Mouse (Mus musculus) limb, embryonic 15.5 days (tissue): ENCODE data around the gene Prtg. TPM values are rescaled to one million over a fixed set of nuclear protein-coding genes. Genes with fewer than 3 reads are reported as not detected.
A peak's percentile ranks its signal among the peaks of the same experiment; 100 is the strongest.

Source experiments
- ATAC-seq: fragments of 200-750 bp; cut with Nextera tagmentation; 2 replicates; pipeline ENCODE4 v1.8.0; 2017; ENCODE audit warnings: low read depth, moderate TSS enrichment; ENCODE audit not compliant: insufficient number of reproducible peaks, low FRiP score, low TSS enrichment
- H3K27ac ChIP-seq: fragments of 300-500 bp; sonication (generic); 2 replicates; pipeline ENCODE4 v1.5.1; 2015; ENCODE audit warnings: moderate library complexity, mild to moderate bottlenecking, inconsistent platforms
- H3K27me3 ChIP-seq: fragments of 300-500 bp; sonication (generic); 2 replicates; pipeline ENCODE4 v1.6.1; 2015; ENCODE audit warnings: inconsistent platforms
- H3K36me3 ChIP-seq: fragments of 300-500 bp; sonication (generic); 2 replicates; pipeline ENCODE4 v1.6.1; 2015; ENCODE audit warnings: inconsistent platforms
- H3K4me1 ChIP-seq: fragments of 300-500 bp; sonication (generic); 2 replicates; pipeline ENCODE4 v1.6.1; 2015; ENCODE audit warnings: inconsistent platforms
- H3K4me2 ChIP-seq: fragments of 300-500 bp; sonication (generic); 2 replicates; pipeline ENCODE4 v1.6.1; 2015; ENCODE audit warnings: mild to moderate bottlenecking, inconsistent platforms
- H3K4me3 ChIP-seq: fragments of 300-500 bp; sonication (generic); 2 replicates; pipeline ENCODE4 v1.5.1; 2015; ENCODE audit warnings: mild to moderate bottlenecking, inconsistent platforms
- H3K9ac ChIP-seq: fragments of 300-500 bp; sonication (generic); 2 replicates; pipeline ENCODE4 v1.6.1; 2015; ENCODE audit warnings: inconsistent platforms
- H3K9me3 ChIP-seq: fragments of 300-500 bp; sonication (generic); 2 replicates; pipeline ENCODE4 v1.6.1; 2016; ENCODE audit warnings: inconsistent platforms
- WGBS: fragments of 180-500 bp; shearing (Covaris S2); methylation state at CpG from one replicate; pipeline ENCODE4 v1.1.7; 2015; 5-methylcytosine and 5-hydroxymethylcytosine counted together
- polyA plus RNA-seq: library from polyadenylated mRNA; unstranded; fragments of >200 nt; fragmentation: Nextera tagmentation; extraction: Ambion mirVana; gene quantifications from 2 replicates; pipeline ENCODE4 v1.2.1, GENCODE M21; 2015

Gene Prtg
- polyA plus RNA-seq, 1 experiment from 2014 or later = 0.41 TPM

GRCm38 (mm10) chr9:72889777-72890176 is 83.1 kb downstream of the Prtg start:
- Histone ChIP-seq H3K27ac (peak overlapping the region; percentile 9; the same call in 1 of the 2 replicates), H3K36me3 (no peaks in the 10 kb centered on the region), H3K9me3 (no peaks in the 10 kb centered on the region), H3K4me3 (no peak overlapping the region), H3K9ac (no peak overlapping the region), H3K4me2 (no peak overlapping the region), H3K27me3 (no peaks in the 10 kb centered on the region), H3K4me1 (peaks cover 9% of the 10 kb centered on the region; the same call in 1 of the 2 replicates)
- no peak for ATAC-seq
- 66% methylated on average over 1 of the region's 1 CpGs for WGBS

- no peak for ATAC-seq
- Histone ChIP-seq H3K36me3 (no peaks in the 10 kb centered on the region), H3K9me3 (no peaks in the 10 kb centered on the region), H3K4me2 (no peak overlapping the region), H3K27me3 (no peaks in the 10 kb centered on the region), H3K4me3 (no peak overlapping the region), H3K27ac (0 out of 2 replicates have a peak overlapping the region, but pooled peaks have one; percentile 27), H3K4me1 (peaks cover 9% of the 10 kb centered on the region; the same call in 1 of the 2 replicates), H3K9ac (no peak overlapping the region)
- WGBS = 59% methylated on average over 10 of the region's 10 CpGs
Measured at GRCm38 (mm10) chr9:72890499-72891085, 83.9 kb downstream of the Prtg start.

GRCm38 (mm10) chr9:72892761-72893160 is 86.1 kb downstream of the Prtg start:
- no peaks in the 10 kb centered on the region for H3K9me3 ChIP-seq
- no peak overlapping the region for H3K4me2 ChIP-seq
- H3K27me3 ChIP-seq = no peaks in the 10 kb centered on the region
- no peak overlapping the region for H3K4me3 ChIP-seq
- no peaks in the 10 kb centered on the region for H3K36me3 ChIP-seq
- 87% methylated on average over 5 of the region's 5 CpGs for WGBS
- ATAC-seq = no peak
- H3K27ac ChIP-seq = no peak overlapping the region
- H3K9ac ChIP-seq = no peak overlapping the region
- H3K4me1 ChIP-seq = peaks cover 9% of the 10 kb centered on the region; the same call in 1 of the 2 replicates

- WGBS = 92% methylated on average over 6 of the region's 6 CpGs
- no peak for ATAC-seq
- H3K36me3 ChIP-seq = no peaks in the 10 kb centered on the region
Measured at GRCm38 (mm10) chr9:72894796-72895352, 88.2 kb downstream of the Prtg start.

GRCm38 (mm10) chr9:72902057-72902456 is 95.4 kb downstream of the Prtg start:
- Histone ChIP-seq H3K27me3 (no peaks in the 10 kb centered on the region), H3K27ac (no peak overlapping the region), H3K36me3 (no peaks in the 10 kb centered on the region), H3K4me2 (no peak overlapping the region), H3K4me1 (peaks cover 16% of the 10 kb centered on the region), H3K9me3 (no peaks in the 10 kb centered on the region), H3K9ac (no peak overlapping the region), H3K4me3 (no peak overlapping the region)
- ATAC-seq = no peak
- WGBS = 66% methylated on average over 8 of the region's 8 CpGs

More at GRCm38 (mm10) chr9:72894796-72895352, 88.2 kb downstream of the Prtg start:
- peaks cover 9% of the 10 kb centered on the region; the same call in 1 of the 2 replicates for H3K4me1 ChIP-seq
- no peak overlapping the region for H3K9ac ChIP-seq
- no peak overlapping the region for H3K4me3 ChIP-seq
- no peak overlapping the region for H3K27ac ChIP-seq
- no peaks in the 10 kb centered on the region for H3K9me3 ChIP-seq
- no peaks in the 10 kb centered on the region for H3K27me3 ChIP-seq
- no peak overlapping the region for H3K4me2 ChIP-seq

- WGBS = 83% methylated on average over 5 of the region's 5 CpGs
- H3K4me1 ChIP-seq = peaks cover 19% of the 10 kb centered on the region
- H3K9me3 ChIP-seq = no peaks in the 10 kb centered on the region
- no peak for ATAC-seq
- H3K36me3 ChIP-seq = no peaks in the 10 kb centered on the region
- H3K4me3 ChIP-seq = no peak overlapping the region
- H3K27me3 ChIP-seq = no peaks in the 10 kb centered on the region
- no peak overlapping the region for H3K27ac ChIP-seq
- H3K4me2 ChIP-seq = no peak overlapping the region
- no peak overlapping the region for H3K9ac ChIP-seq
Measured at GRCm38 (mm10) chr9:72902611-72903010, 95.9 kb downstream of the Prtg start.

- Histone ChIP-seq H3K36me3 (no peaks in the 10 kb centered on the region), H3K4me1 (peaks cover 20% of the 10 kb centered on the region), H3K27ac (peak overlapping the region; percentile 80), H3K9ac (no peak overlapping the region), H3K9me3 (no peaks in the 10 kb centered on the region), H3K4me3 (no peak overlapping the region), H3K27me3 (no peaks in the 10 kb centered on the region), H3K4me2 (no peak overlapping the region)
- ATAC-seq = no peak
- 29% methylated on average over 6 of the region's 6 CpGs for WGBS
Measured at GRCm38 (mm10) chr9:72906693-72907103, 100.0 kb downstream of the Prtg start.

GRCm38 (mm10) chr9:72911381-72911780 is 104.7 kb downstream of the Prtg start:
- Histone ChIP-seq H3K4me3 (no peak overlapping the region), H3K9me3 (no peaks in the 10 kb centered on the region), H3K4me2 (no peak overlapping the region), H3K9ac (no peak overlapping the region), H3K27me3 (no peaks in the 10 kb centered on the region), H3K36me3 (no peaks in the 10 kb centered on the region), H3K27ac (no peak overlapping the region), H3K4me1 (peaks cover 9% of the 10 kb centered on the region)
- 83% methylated on average over 2 of the region's 2 CpGs for WGBS
- no peak for ATAC-seq

- H3K4me2 ChIP-seq = no peak overlapping the region
Measured at GRCm38 (mm10) chr9:72913551-72913950, 106.9 kb downstream of the Prtg start.

GRCm38 (mm10) chr9:72915728-72916127 is 109.1 kb downstream of the Prtg start:
- H3K36me3 ChIP-seq = no peaks in the 10 kb centered on the region
- no peak overlapping the region for H3K27ac ChIP-seq
- H3K27me3 ChIP-seq = no peaks in the 10 kb centered on the region
- H3K9ac ChIP-seq = no peak overlapping the region
- H3K4me2 ChIP-seq = no peak overlapping the region
- H3K4me1 ChIP-seq = no peaks in the 10 kb centered on the region
- H3K4me3 ChIP-seq = no peak overlapping the region
- no peaks in the 10 kb centered on the region for H3K9me3 ChIP-seq
- 70% methylated on average over 7 of the region's 7 CpGs for WGBS
- ATAC-seq = no peak

More at GRCm38 (mm10) chr9:72913551-72913950, 106.9 kb downstream of the Prtg start:
- Histone ChIP-seq H3K36me3 (no peaks in the 10 kb centered on the region), H3K27me3 (no peaks in the 10 kb centered on the region), H3K9me3 (no peaks in the 10 kb centered on the region), H3K4me3 (no peak overlapping the region), H3K4me1 (no peaks in the 10 kb centered on the region), H3K9ac (no peak overlapping the region), H3K27ac (no peak overlapping the region)
- no peak for ATAC-seq
- WGBS = 62% methylated on average over 6 of the region's 6 CpGs

GRCm38 (mm10) chr9:72923068-72923467 is 116.4 kb downstream of the Prtg start:
- H3K27ac ChIP-seq = no peak overlapping the region
- H3K4me1 ChIP-seq = peaks cover 10% of the 10 kb centered on the region
- no peaks in the 10 kb centered on the region for H3K36me3 ChIP-seq
- H3K4me2 ChIP-seq = no peak overlapping the region
- no peak overlapping the region for H3K4me3 ChIP-seq
- H3K9me3 ChIP-seq = no peaks in the 10 kb centered on the region
- ATAC-seq = no peak
- no peaks in the 10 kb centered on the region for H3K27me3 ChIP-seq
- no peak overlapping the region for H3K9ac ChIP-seq
- WGBS = 87% methylated on average over 3 of the region's 3 CpGs

GRCm38 (mm10) chr9:72925021-72925934 is 118.6 kb downstream of the Prtg start, which contains the start of gene Pygo1:
Gene Pygo1 (plus strand): TSS chr9:72925645.
- Histone ChIP-seq H3K4me2 (peak within 1 kb of the TSS; percentile 87), H3K9me3 (no peaks in the 10 kb centered on the region), H3K4me3 (peak within 1 kb of the TSS; percentile 79), H3K36me3 (no peaks in the 10 kb centered on the region), H3K27ac (peak within 1 kb of the TSS; percentile 94), H3K9ac (peak within 1 kb of the TSS; percentile 90), H3K27me3 (no peaks in the 10 kb centered on the region), H3K4me1 (peaks cover 10% of the 10 kb centered on the region)
- under 1% methylated on average over 105 of the region's 108 CpGs for WGBS
- peak; percentile 82 for ATAC-seq
